Mouse (Mus musculus) heart, embryonic 15.5 days (tissue): Measurements from ENCODE around the gene Gnb4. TPM values are rescaled to one million over a fixed set of nuclear protein-coding genes. Genes with fewer than 3 reads are reported as not detected.

ENCODE experiments used
- ATAC-seq: fragments of 200-750 bp; cut with Nextera tagmentation; replicated peaks from 2 replicates; pipeline ENCODE4 v1.8.0; 2017; ENCODE audit warnings: low read depth, moderate TSS enrichment; ENCODE audit not compliant: insufficient number of reproducible peaks, insufficient read depth, low FRiP score
- H3K27ac ChIP-seq: fragments of 300-500 bp; sonication (generic); 2 replicates; pipeline ENCODE4 v1.5.1; 2015; ENCODE audit warnings: mild to moderate bottlenecking, inconsistent platforms
- H3K27me3 ChIP-seq: fragments of 300-500 bp; sonication (generic); 2 replicates; pipeline ENCODE4 v1.6.1; 2015; ENCODE audit warnings: inconsistent platforms
- H3K36me3 ChIP-seq: fragments of 300-500 bp; sonication (generic); 2 replicates; pipeline ENCODE4 v1.6.1; 2015; ENCODE audit warnings: mild to moderate bottlenecking, inconsistent platforms
- H3K4me1 ChIP-seq: fragments of 300-500 bp; sonication (generic); replicated peaks from 2 replicates; pipeline ENCODE4 v1.6.1; 2015; ENCODE audit warnings: inconsistent platforms
- H3K4me2 ChIP-seq: fragments of 300-500 bp; sonication (generic); 2 replicates; pipeline ENCODE4 v1.6.1; 2015; ENCODE audit warnings: inconsistent platforms, mild to moderate bottlenecking, moderate library complexity
- H3K4me3 ChIP-seq: fragments of 300-500 bp; sonication (generic); 2 replicates; pipeline ENCODE4 v1.5.1; 2015; ENCODE audit warnings: mild to moderate bottlenecking, inconsistent platforms
- H3K9ac ChIP-seq: fragments of 300-500 bp; sonication (generic); 2 replicates; pipeline ENCODE4 v1.6.1; 2015; ENCODE audit warnings: mild to moderate bottlenecking, inconsistent platforms
- H3K9me3 ChIP-seq: fragments of 300-500 bp; sonication (generic); replicated peaks from 2 replicates; pipeline ENCODE4 v1.6.1; 2016; ENCODE audit warnings: inconsistent platforms
- WGBS: fragments of 180-500 bp; shearing (Covaris S2); methylation state at CpG from one replicate; pipeline ENCODE4 v1.1.7; 2015; ENCODE audit warnings: mixed read lengths; 5-methylcytosine and 5-hydroxymethylcytosine counted together
- polyA plus RNA-seq: library from polyadenylated mRNA; unstranded; fragments of >200 nt; fragmentation: Nextera tagmentation; extraction: Ambion mirVana; gene quantifications from 2 replicates; pipeline ENCODE4 v1.2.1, GENCODE M21; 2015

The Gnb4 gene
- polyA plus RNA-seq, 1 experiment from 2014 or later, result 56.5 TPM

DNA sequence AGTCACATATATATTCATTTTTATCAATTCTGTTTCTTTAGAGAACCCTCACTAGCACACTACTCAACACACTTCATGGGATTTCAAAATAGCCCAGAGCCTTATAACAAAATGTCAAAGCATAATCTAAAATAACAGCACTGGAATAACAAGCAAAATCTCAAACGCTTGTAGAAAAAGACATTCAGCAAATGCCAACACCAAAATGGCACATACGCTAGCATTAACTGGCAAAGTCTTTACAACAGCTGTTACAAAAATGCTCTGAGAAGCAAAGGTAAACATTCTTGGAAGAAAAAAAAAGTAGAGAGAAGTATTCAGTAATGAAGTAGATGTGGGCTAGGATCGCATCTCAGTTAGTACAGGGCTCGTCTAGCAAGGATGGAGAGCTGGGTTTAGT lies 30.5 kb upstream of the Gnb4 start:
- Histone ChIP-seq H3K4me2 (no peak overlapping the region), H3K27ac (no peak overlapping the region), H3K4me3 (no peak overlapping the region), H3K36me3 (no peaks in the 10 kb centered on the region), H3K9ac (no peak overlapping the region), H3K9me3 (no peaks in the 10 kb centered on the region), H3K27me3 (no peaks in the 10 kb centered on the region), H3K4me1 (no peaks in the 10 kb centered on the region)
- WGBS, result 78% methylated on average over 4 of the region's 4 CpGs
- no peak for ATAC-seq

- no peaks in the 10 kb centered on the region for H3K9me3 ChIP-seq
- no peak for ATAC-seq
- H3K36me3 ChIP-seq, result no peaks in the 10 kb centered on the region
- H3K4me1 ChIP-seq, result no peaks in the 10 kb centered on the region
- whole genome bisulfite sequencing, result 70% methylated on average over 2 of the region's 2 CpGs
- no peak overlapping the region for H3K4me2 ChIP-seq
- H3K4me3 ChIP-seq, result no peak overlapping the region
- no peak overlapping the region for H3K9ac ChIP-seq
- H3K27me3 ChIP-seq, result no peaks in the 10 kb centered on the region
- H3K27ac ChIP-seq, result no peak overlapping the region
Observed at GRCm38 (mm10) chr3:32644751-32645150, 28.4 kb upstream of the Gnb4 start.

GRCm38 (mm10) chr3:32642116-32642515 lies 25.7 kb upstream of the Gnb4 start:
- no peaks in the 10 kb centered on the region for H3K27me3 ChIP-seq
- 85% methylated on average over 6 of the region's 6 CpGs for WGBS
- no peak overlapping the region for H3K9ac ChIP-seq

GRCm38 (mm10) chr3:32638240-32638639 lies 21.9 kb upstream of the Gnb4 start:
- peak; percentile 58 for ATAC-seq
- Histone ChIP-seq H3K27ac (peak overlapping the region; percentile 47), H3K4me3 (no peak overlapping the region), H3K9ac (no peak overlapping the region), H3K9me3 (no peaks in the 10 kb centered on the region), H3K36me3 (no peaks in the 10 kb centered on the region), H3K4me2 (no peak overlapping the region; the same call in 1 of the 2 replicates), H3K4me1 (no peaks in the 10 kb centered on the region), H3K27me3 (no peaks in the 10 kb centered on the region)
- WGBS, result 44% methylated on average over 8 of the region's 8 CpGs

More at GRCm38 (mm10) chr3:32642116-32642515, 25.7 kb upstream of the Gnb4 start:
- no peak for ATAC-seq
- Histone ChIP-seq H3K4me1 (no peaks in the 10 kb centered on the region), H3K4me3 (no peak overlapping the region), H3K27ac (no peak overlapping the region), H3K36me3 (no peaks in the 10 kb centered on the region), H3K9me3 (no peaks in the 10 kb centered on the region), H3K4me2 (no peak overlapping the region)

DNA sequence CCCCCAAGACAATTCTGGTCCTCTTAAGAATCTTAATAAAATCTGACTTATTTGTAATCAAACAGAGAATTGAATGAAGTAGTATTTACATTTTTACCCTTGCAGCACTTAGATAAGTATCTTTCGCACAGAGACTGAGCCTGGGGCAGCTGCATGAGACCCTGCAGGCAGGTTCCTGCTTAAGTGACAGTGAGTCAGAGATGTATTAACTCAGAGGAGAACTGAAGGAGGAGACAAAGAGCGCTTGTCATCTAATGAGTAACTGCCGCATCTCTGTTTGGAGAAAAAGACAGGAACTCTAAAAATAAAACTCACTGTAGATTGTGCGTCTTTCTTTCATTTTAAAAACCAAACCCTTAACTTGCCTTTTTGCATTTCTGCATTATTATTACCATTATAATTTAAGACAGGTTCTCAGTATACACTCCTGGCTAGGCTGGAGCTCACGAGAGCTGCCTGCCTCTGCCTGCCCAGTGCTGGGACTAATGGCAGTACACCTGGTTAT lies 16.4 kb upstream of the Gnb4 start:
- ATAC-seq, result no peak
- H3K4me3 ChIP-seq, result no peak overlapping the region
- no peak overlapping the region for H3K9ac ChIP-seq
- H3K9me3 ChIP-seq, result no peaks in the 10 kb centered on the region
- H3K4me1 ChIP-seq, result no peaks in the 10 kb centered on the region
- 60% methylated on average over 5 of the region's 5 CpGs for WGBS
- H3K27me3 ChIP-seq, result no peaks in the 10 kb centered on the region
- no peak overlapping the region for H3K27ac ChIP-seq
- no peak overlapping the region for H3K4me2 ChIP-seq
- H3K36me3 ChIP-seq, result no peaks in the 10 kb centered on the region

- Histone ChIP-seq H3K27me3 (no peaks in the 10 kb centered on the region), H3K4me2 (no peak overlapping the region), H3K27ac (no peak overlapping the region), H3K9ac (no peak overlapping the region), H3K9me3 (no peaks in the 10 kb centered on the region), H3K4me3 (no peak overlapping the region), H3K4me1 (no peaks in the 10 kb centered on the region), H3K36me3 (no peaks in the 10 kb centered on the region)
- WGBS, result 47% methylated on average over 4 of the region's 4 CpGs
- no peak for ATAC-seq
Observed at GRCm38 (mm10) chr3:32630210-32630609, 13.8 kb upstream of the Gnb4 start.

- Histone ChIP-seq H3K36me3 (no peaks in the 10 kb centered on the region), H3K4me2 (no peak overlapping the region), H3K27ac (no peak overlapping the region), H3K9ac (no peak overlapping the region), H3K4me1 (no peaks in the 10 kb centered on the region), H3K9me3 (no peaks in the 10 kb centered on the region), H3K4me3 (no peak overlapping the region), H3K27me3 (no peaks in the 10 kb centered on the region)
- no peak for ATAC-seq
- 67% methylated on average over 7 of the region's 7 CpGs for WGBS
Observed at GRCm38 (mm10) chr3:32628141-32628540, 11.8 kb upstream of the Gnb4 start.

- Histone ChIP-seq H3K4me1 (peaks cover 2% of the 10 kb centered on the region; the same call in 1 of the 2 replicates), H3K4me2 (no peak overlapping the region)
Observed at GRCm38 (mm10) chr3:32622106-32622505, 5.7 kb upstream of the Gnb4 start.

GRCm38 (mm10) chr3:32621658-32622057 lies 5.3 kb upstream of the Gnb4 start:
- WGBS, result 93% methylated on average over 1 of the region's 1 CpGs

More at GRCm38 (mm10) chr3:32622106-32622505, 5.7 kb upstream of the Gnb4 start:
- H3K27me3 ChIP-seq, result no peaks in the 10 kb centered on the region
- 81% methylated on average over 3 of the region's 3 CpGs for WGBS
- H3K9ac ChIP-seq, result no peak overlapping the region
- H3K9me3 ChIP-seq, result no peaks in the 10 kb centered on the region
- no peaks in the 10 kb centered on the region for H3K36me3 ChIP-seq
- H3K4me3 ChIP-seq, result no peak overlapping the region
- ATAC-seq, result no peak
- no peak overlapping the region for H3K27ac ChIP-seq

GRCm38 (mm10) chr3:32617053-32617642 lies 763 bp upstream of the Gnb4 start:
- ATAC-seq, result no peak
- H3K9me3 ChIP-seq, result no peaks in the 10 kb centered on the region
- peaks cover 11% of the 10 kb centered on the region; the same call in 1 of the 2 replicates for H3K4me1 ChIP-seq
- H3K27me3 ChIP-seq, result no peaks in the 10 kb centered on the region
- H3K36me3 ChIP-seq, result peaks cover 3% of the 10 kb centered on the region; the same call in 1 of the 2 replicates
- peak overlapping the region; percentile 78 for H3K4me2 ChIP-seq
- H3K9ac ChIP-seq, result peak overlapping the region; percentile 84
- 17% methylated on average over 16 of the region's 16 CpGs for WGBS
- H3K27ac ChIP-seq, result peak overlapping the region; percentile 82
- H3K4me3 ChIP-seq, result peak overlapping the region; percentile 81

More at GRCm38 (mm10) chr3:32621658-32622057, 5.3 kb upstream of the Gnb4 start:
- ATAC-seq, result no peak
- Histone ChIP-seq H3K4me2 (no peak overlapping the region), H3K36me3 (no peaks in the 10 kb centered on the region), H3K9ac (no peak overlapping the region), H3K27me3 (no peaks in the 10 kb centered on the region), H3K9me3 (no peaks in the 10 kb centered on the region), H3K4me3 (no peak overlapping the region), H3K4me1 (peaks cover 5% of the 10 kb centered on the region; the same call in 1 of the 2 replicates), H3K27ac (no peak overlapping the region)

GRCm38 (mm10) chr3:32616006-32616330 lies 417 bp downstream of the Gnb4 start:
- no peaks in the 10 kb centered on the region for H3K9me3 ChIP-seq
- H3K36me3 ChIP-seq, result peaks cover 3% of the 10 kb centered on the region; the same call in 1 of the 2 replicates
- H3K9ac ChIP-seq, result peak overlapping the region; percentile 84
- WGBS, result 17% methylated on average over 4 of the region's 14 CpGs
- H3K27me3 ChIP-seq, result no peaks in the 10 kb centered on the region
- peak; percentile 41 for ATAC-seq
- peaks cover 17% of the 10 kb centered on the region; the same call in 1 of the 2 replicates for H3K4me1 ChIP-seq
- H3K4me3 ChIP-seq, result peak overlapping the region; percentile 81
- H3K4me2 ChIP-seq, result peak overlapping the region; percentile 78
- peak overlapping the region; percentile 82 for H3K27ac ChIP-seq

DNA sequence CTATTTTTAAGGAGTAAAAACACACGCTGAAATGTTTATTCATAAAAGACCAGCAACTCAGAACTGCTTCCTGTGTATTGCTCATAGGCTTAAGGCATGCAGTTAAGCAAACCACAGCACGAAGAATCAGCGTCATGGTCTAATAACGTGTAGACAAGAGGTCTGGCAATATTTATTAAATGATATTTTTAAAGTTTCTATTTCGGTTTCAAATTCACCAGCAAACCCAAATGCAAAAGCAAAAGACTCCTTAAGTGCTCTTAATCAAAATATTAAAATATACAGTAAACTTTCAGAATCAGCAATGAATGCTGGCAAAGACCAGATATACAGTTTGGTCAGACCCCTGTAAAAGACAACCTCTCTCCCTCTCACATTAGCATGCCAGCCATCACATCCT lies 1.0 kb downstream of the Gnb4 start:
- Histone ChIP-seq H3K36me3 (peaks cover 3% of the 10 kb centered on the region; the same call in 1 of the 2 replicates), H3K4me3 (peak overlapping the region; percentile 81), H3K9me3 (no peaks in the 10 kb centered on the region), H3K27me3 (no peaks in the 10 kb centered on the region), H3K27ac (no peak overlapping the region), H3K4me2 (peak overlapping the region; percentile 78), H3K4me1 (peaks cover 19% of the 10 kb centered on the region; the same call in 1 of the 2 replicates), H3K9ac (peak overlapping the region; percentile 84)
- WGBS, result 50% methylated on average over 5 of the region's 5 CpGs
- ATAC-seq, result no peak
